Mouse (Mus musculus) lung, postnatal 0 days (tissue): Measurements from ENCODE around the gene Tas2r144. TPM values are rescaled to one million over a fixed set of nuclear protein-coding genes. Genes with fewer than 3 reads are reported as not detected.

Experiments
- ATAC-seq: fragments of 200-750 bp; cut with Nextera tagmentation; 2 replicates; pipeline ENCODE4 v1.8.0; 2017; ENCODE audit warnings: moderate library complexity
- DNase-seq: peaks from one replicate; pipeline ENCODE4 v3.0.0-alpha.2; 2016; ENCODE audit warnings: low spot score
- H3K27ac ChIP-seq: fragments of 300-500 bp; sonication (generic); 2 replicates; pipeline ENCODE4 v1.5.1; 2014; ENCODE audit warnings: antibody characterized with exemption, mild to moderate bottlenecking, low read length, mixed read lengths
- H3K27me3 ChIP-seq: fragments of 300-500 bp; sonication (generic); replicated peaks from 2 replicates; pipeline ENCODE4 v1.6.1; 2014; ENCODE audit warnings: low read length, mixed read lengths; ENCODE audit not compliant: insufficient read depth
- H3K36me3 ChIP-seq: fragments of 300-500 bp; sonication (generic); 2 replicates; pipeline ENCODE4 v1.6.1; 2014; ENCODE audit warnings: low read length, mixed read lengths; ENCODE audit not compliant: insufficient read depth
- H3K4me1 ChIP-seq: fragments of 300-500 bp; sonication (generic); 2 replicates; pipeline ENCODE4 v1.6.1; 2014; ENCODE audit warnings: antibody characterized with exemption, low read depth, low read length, mixed read lengths; ENCODE audit not compliant: insufficient read depth
- H3K4me2 ChIP-seq: fragments of 300-500 bp; sonication (generic); replicated peaks from 2 replicates; pipeline ENCODE4 v1.6.1; 2014; ENCODE audit warnings: low read depth, mild to moderate bottlenecking, low read length, moderate library complexity, mixed read lengths
- H3K4me3 ChIP-seq: fragments of 300-500 bp; sonication (generic); 2 replicates; pipeline ENCODE4 v1.5.1; 2014; ENCODE audit warnings: low read depth, low read length
- H3K9ac ChIP-seq: fragments of 300-500 bp; sonication (generic); replicated peaks from 2 replicates; pipeline ENCODE4 v1.6.1; 2014; ENCODE audit warnings: low read depth, mild to moderate bottlenecking
- H3K9me3 ChIP-seq: fragments of 300-500 bp; sonication (generic); 2 replicates; pipeline ENCODE4 v1.6.1; 2016; ENCODE audit warnings: low read length, mixed read lengths
- CTCF ChIP-seq: IDR thresholded peaks from 2 replicates; pipeline ENCODE4 v1.5.1; 2016; ENCODE audit warnings: antibody characterized with exemption, mild to moderate bottlenecking
- EP300 ChIP-seq: IDR thresholded peaks from 2 replicates; pipeline ENCODE4 v1.6.1; 2016; ENCODE audit warnings: antibody characterized with exemption, mild to moderate bottlenecking, control low read depth
- WGBS: fragments of 180-500 bp; shearing (Covaris S2); extraction: QIAGEN DNeasy Blood & Tissue Kit; methylation state at CpG from one replicate; pipeline ENCODE4 v1.1.7; 2014; 5-methylcytosine and 5-hydroxymethylcytosine counted together
- polyA plus RNA-seq: library from polyadenylated mRNA; unstranded; fragments of >200 nt; fragmentation: Nextera tagmentation; extraction: Ambion mirVana; gene quantifications from 2 replicates; pipeline ENCODE4 v1.2.1, GENCODE M21; 2015

The Tas2r144 gene
- polyA plus RNA-seq, 1 experiment from 2014 or later, result not detected

GRCm38 (mm10) chr6:42227240-42228101 is 12.3 kb downstream of the Tas2r144 start:
- Histone ChIP-seq H3K4me1 (no peaks in the 10 kb centered on the region), H3K4me3 (no peak overlapping the region), H3K9me3 (no peaks in the 10 kb centered on the region), H3K27me3 (no peaks in the 10 kb centered on the region), H3K4me2 (no peak overlapping the region), H3K9ac (no peak overlapping the region), H3K36me3 (no peaks in the 10 kb centered on the region), H3K27ac (no peak overlapping the region)
- peak; percentile 82 for DNase-seq
- ATAC-seq, result peak; percentile 49; the same call in 1 of the 2 replicates
- TF ChIP-seq EP300, result no peak
- peak; percentile 88 for TF ChIP-seq CTCF
- 25% methylated on average over 17 of the region's 17 CpGs for WGBS

GRCm38 (mm10) chr6:42229610-42230009 is 14.5 kb downstream of the Tas2r144 start:
- ATAC-seq, result no peak
- Histone ChIP-seq H3K9me3 (no peaks in the 10 kb centered on the region), H3K27ac (no peak overlapping the region), H3K4me1 (no peaks in the 10 kb centered on the region), H3K27me3 (no peaks in the 10 kb centered on the region), H3K36me3 (no peaks in the 10 kb centered on the region), H3K4me3 (no peak overlapping the region), H3K9ac (no peak overlapping the region), H3K4me2 (no peak overlapping the region)
- TF ChIP-seq CTCF (no peak), EP300 (no peak)
- WGBS, result 53% methylated on average over 4 of the region's 4 CpGs
- no peak for DNase-seq

- DNase-seq, result no peak
- no peak for ATAC-seq
- Histone ChIP-seq H3K4me2 (no peak overlapping the region), H3K27ac (no peak overlapping the region), H3K27me3 (no peaks in the 10 kb centered on the region), H3K4me3 (no peak overlapping the region), H3K9me3 (no peaks in the 10 kb centered on the region), H3K9ac (no peak overlapping the region), H3K36me3 (no peaks in the 10 kb centered on the region), H3K4me1 (no peaks in the 10 kb centered on the region)
- no peak for TF ChIP-seq CTCF
- TF ChIP-seq EP300, result no peak
- WGBS, result 84% methylated on average over 3 of the region's 3 CpGs
Observed at GRCm38 (mm10) chr6:42231191-42231590, 16.1 kb downstream of the Tas2r144 start.

- Histone ChIP-seq H3K36me3 (no peaks in the 10 kb centered on the region), H3K27ac (no peak overlapping the region), H3K4me2 (no peak overlapping the region), H3K27me3 (no peaks in the 10 kb centered on the region), H3K4me1 (no peaks in the 10 kb centered on the region; the same call in 1 of the 2 replicates), H3K9me3 (no peaks in the 10 kb centered on the region), H3K4me3 (no peak overlapping the region), H3K9ac (no peak overlapping the region)
- no peak for DNase-seq
- no peak for ATAC-seq
- 46% methylated on average over 6 of the region's 6 CpGs for WGBS
- TF ChIP-seq EP300 (no peak), CTCF (no peak)
Observed at GRCm38 (mm10) chr6:42237276-42237805, 22.2 kb downstream of the Tas2r144 start.

- H3K4me1 ChIP-seq, result peaks cover 4% of the 10 kb centered on the region; the same call in 1 of the 2 replicates
- no peak overlapping the region for H3K4me3 ChIP-seq
- H3K36me3 ChIP-seq, result no peaks in the 10 kb centered on the region
- no peak overlapping the region for H3K4me2 ChIP-seq
- no peaks in the 10 kb centered on the region for H3K27me3 ChIP-seq
- TF ChIP-seq CTCF (no peak), EP300 (peak; percentile 69)
- H3K9ac ChIP-seq, result no peak overlapping the region
- no peaks in the 10 kb centered on the region for H3K9me3 ChIP-seq
- WGBS, result 45% methylated on average over 6 of the region's 6 CpGs
- H3K27ac ChIP-seq, result peak overlapping the region; percentile 72
- DNase-seq (peak; percentile 89), ATAC-seq (0 out of 2 replicates have a peak, but pooled peaks have one; percentile 7)
Observed at GRCm38 (mm10) chr6:42241311-42242045, 26.4 kb downstream of the Tas2r144 start.
